Mouse (Mus musculus): ENCODE measurements around the gene Myh3.

Gene Myh3

DNA sequence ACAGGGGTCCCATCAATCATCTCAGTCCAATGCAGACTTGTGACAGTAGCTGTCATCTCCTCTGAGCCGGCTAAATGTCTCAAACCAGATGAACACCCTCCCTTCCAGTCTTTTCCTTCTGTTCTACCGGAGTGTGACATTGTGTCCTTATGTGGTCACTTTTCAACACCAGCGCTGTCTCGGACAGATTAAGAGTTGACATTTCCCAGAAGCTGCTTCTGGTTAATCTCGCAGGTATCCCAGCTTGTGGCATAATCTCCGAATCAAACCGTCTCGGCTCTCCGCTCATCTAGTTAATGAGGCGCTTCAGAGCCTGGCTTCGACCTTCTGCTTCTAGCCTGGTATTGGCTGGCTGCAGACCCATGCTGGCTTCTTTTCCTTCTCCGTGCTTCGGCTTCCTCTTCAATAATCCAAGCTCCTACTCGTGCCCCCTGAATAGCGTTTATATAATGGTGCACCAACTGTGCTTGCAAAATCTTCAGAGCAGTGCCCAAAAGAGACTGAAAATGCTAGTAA lies 5.4 kb upstream of the Myh3 start:
- in situ Hi-C loops (cut with MboI; ENCODE audit: unreplicated experiment in 2 of 2) = no loop called here

GRCm38 (mm10) chr11:67075036-67075435 lies 3.1 kb upstream of the Myh3 start:
- in situ Hi-C loops (cut with MboI; ENCODE audit: unreplicated experiment in 2 of 2) = loop anchor here in 1 of 2 experiments (25.0 kb wide), 1 partner anchor 1888 kb away; no protein-coding TSS in a partner anchor

- in situ Hi-C loops (cut with MboI; ENCODE audit: unreplicated experiment in 2 of 2) = loop anchor here in 1 of 2 experiments (25.0 kb wide), 1 partner anchor 1889 kb away; no protein-coding TSS in a partner anchor
Observed at GRCm38 (mm10) chr11:67076781-67077180, 1.3 kb upstream of the Myh3 start.

GRCm38 (mm10) chr11:67077435-67077834 lies 665 bp upstream of the Myh3 start:
- in situ Hi-C loops (cut with MboI; ENCODE audit: unreplicated experiment in 2 of 2) = loop anchor here in 1 of 2 experiments (25.0 kb wide), 1 partner anchor 1890 kb away; no protein-coding TSS in a partner anchor

- in situ Hi-C loops (cut with MboI; ENCODE audit: unreplicated experiment in 2 of 2) = loop anchor here in 1 of 2 experiments (25.0 kb wide), 1 partner anchor 1892 kb away; no protein-coding TSS in a partner anchor
Observed at GRCm38 (mm10) chr11:67078888-67079287, 788 bp downstream of the Myh3 start.

DNA sequence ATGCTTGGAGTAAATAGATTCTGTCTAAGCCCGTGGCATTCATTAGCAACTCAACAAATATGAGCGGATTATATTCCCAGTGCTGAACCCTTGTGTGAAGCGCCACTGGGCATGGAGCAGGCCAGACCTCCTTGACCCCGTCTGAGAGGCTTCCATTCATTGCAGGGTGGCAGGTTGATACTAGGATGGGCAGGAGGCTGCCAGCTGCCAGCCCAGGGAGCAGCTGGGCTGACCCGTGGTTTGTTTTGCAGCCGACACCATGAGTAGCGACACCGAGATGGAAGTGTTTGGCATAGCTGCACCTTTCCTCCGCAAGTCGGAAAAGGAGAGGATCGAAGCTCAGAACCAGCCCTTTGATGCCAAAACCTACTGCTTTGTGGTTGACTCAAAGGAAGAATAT lies 1.6 kb downstream of the Myh3 start:
- in situ Hi-C loops (cut with MboI; ENCODE audit: unreplicated experiment in 2 of 2) = loop anchor here (5.0 to 25.0 kb wide), 3 partner anchors 52 to 1892 kb away; partner anchors contain the start of gene Tmem220 (in 2 of the 2)

- in situ Hi-C loops (cut with MboI; ENCODE audit: unreplicated experiment in 2 of 2) = loop anchor here (5.0 to 25.0 kb wide), 3 partner anchors 53 to 1893 kb away; partner anchors contain the start of gene Tmem220 (in 2 of the 2)
Observed at GRCm38 (mm10) chr11:67080168-67080567, 2.1 kb downstream of the Myh3 start.

- in situ Hi-C loops (cut with MboI; ENCODE audit: unreplicated experiment in 2 of 2) = loop anchor here (5.0 to 25.0 kb wide), 3 partner anchors 54 to 1894 kb away; partner anchors contain the start of gene Tmem220 (in 2 of the 2)
Observed at GRCm38 (mm10) chr11:67081125-67081649, 3.1 kb downstream of the Myh3 start.

DNA sequence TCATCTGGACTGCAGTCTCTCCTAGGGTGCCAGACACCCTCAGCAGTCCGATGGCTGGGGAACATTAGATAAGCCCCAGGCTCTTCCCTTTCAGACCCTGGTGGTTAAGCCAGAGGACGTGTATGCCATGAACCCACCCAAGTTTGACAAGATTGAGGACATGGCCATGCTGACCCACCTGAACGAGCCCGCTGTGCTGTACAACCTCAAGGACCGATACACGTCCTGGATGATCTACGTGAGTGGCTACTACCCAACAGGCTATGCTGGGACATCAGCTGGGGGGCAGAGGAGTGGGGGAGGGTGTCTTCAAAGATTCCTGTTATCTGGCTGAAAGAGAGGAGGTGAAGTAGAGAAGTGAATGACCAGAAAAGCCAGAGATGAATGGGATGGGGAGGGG lies 4.1 kb downstream of the Myh3 start:
- in situ Hi-C loops (cut with MboI; ENCODE audit: unreplicated experiment in 2 of 2) = loop anchor here (5.0 to 25.0 kb wide), 3 partner anchors 55 to 1895 kb away; partner anchors contain the start of gene Tmem220 (in 2 of the 2)

DNA sequence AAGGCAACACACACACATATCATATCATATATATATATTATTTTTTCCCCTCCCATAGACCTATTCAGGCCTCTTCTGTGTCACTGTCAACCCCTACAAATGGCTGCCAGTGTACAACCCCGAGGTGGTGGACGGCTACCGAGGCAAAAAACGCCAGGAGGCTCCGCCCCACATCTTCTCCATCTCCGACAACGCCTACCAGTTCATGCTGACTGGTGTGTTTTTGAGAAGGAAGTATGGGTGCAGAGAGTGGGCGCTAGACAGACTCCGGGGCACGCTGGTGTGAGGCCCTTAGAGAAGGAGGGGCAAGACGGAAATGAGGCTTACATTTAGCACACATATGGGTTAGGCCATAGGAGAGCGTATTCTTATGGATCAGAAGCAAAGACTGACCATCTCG lies 4.7 kb downstream of the Myh3 start:
- in situ Hi-C loops (cut with MboI; ENCODE audit: unreplicated experiment in 2 of 2) = loop anchor here (5.0 to 25.0 kb wide), 3 partner anchors 55 to 1895 kb away; partner anchors contain the start of gene Tmem220 (in 2 of the 2)

GRCm38 (mm10) chr11:67083239-67083638 lies 5.1 kb downstream of the Myh3 start:
- in situ Hi-C loops (cut with MboI; ENCODE audit: unreplicated experiment in 2 of 2) = loop anchor here (5.0 to 25.0 kb wide), 3 partner anchors 56 to 1896 kb away; partner anchors contain the start of gene Tmem220 (in 2 of the 2)

DNA sequence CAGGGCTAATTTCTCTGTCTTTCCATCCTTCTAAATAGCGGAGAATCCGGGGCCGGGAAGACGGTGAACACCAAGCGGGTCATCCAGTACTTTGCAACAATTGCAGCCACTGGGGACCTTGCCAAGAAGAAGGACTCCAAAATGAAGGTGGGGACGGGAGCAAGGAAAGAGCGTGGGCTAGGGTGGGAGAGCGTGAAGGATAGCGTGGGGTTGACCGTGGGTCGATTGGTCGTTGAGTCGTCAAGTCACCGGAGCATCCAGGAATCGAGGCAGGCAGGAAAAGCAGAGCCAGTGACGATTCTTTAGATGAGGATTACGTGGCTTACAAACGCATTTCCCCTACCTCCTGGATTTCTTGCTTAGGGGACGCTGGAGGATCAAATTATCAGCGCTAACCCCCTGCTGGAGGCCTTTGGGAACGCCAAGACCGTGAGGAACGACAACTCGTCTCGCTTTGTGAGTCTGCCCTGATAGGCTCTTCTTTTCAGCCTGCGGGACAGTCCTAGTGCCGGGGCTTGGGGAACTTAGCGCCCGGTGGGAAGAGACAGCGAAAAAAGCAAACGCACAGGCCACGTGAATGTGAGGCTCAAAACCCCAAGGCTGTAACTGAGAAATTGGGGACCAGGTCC lies 5.7 kb downstream of the Myh3 start:
- in situ Hi-C loops (cut with MboI; ENCODE audit: unreplicated experiment in 2 of 2) = loop anchor here (5.0 to 25.0 kb wide), 3 partner anchors 57 to 1897 kb away; partner anchors contain the start of gene Tmem220 (in 2 of the 2)

- in situ Hi-C loops (cut with MboI; ENCODE audit: unreplicated experiment in 2 of 2) = loop anchor here (5.0 to 25.0 kb wide), 2 partner anchors 178 to 1898 kb away; no protein-coding TSS in a partner anchor
Observed at GRCm38 (mm10) chr11:67085489-67085888, 7.4 kb downstream of the Myh3 start.

- in situ Hi-C loops (cut with MboI; ENCODE audit: unreplicated experiment in 2 of 2) = loop anchor here (5.0 to 25.0 kb wide), 2 partner anchors 179 to 1899 kb away; no protein-coding TSS in a partner anchor
Observed at GRCm38 (mm10) chr11:67086467-67087164, 8.5 kb downstream of the Myh3 start.

DNA sequence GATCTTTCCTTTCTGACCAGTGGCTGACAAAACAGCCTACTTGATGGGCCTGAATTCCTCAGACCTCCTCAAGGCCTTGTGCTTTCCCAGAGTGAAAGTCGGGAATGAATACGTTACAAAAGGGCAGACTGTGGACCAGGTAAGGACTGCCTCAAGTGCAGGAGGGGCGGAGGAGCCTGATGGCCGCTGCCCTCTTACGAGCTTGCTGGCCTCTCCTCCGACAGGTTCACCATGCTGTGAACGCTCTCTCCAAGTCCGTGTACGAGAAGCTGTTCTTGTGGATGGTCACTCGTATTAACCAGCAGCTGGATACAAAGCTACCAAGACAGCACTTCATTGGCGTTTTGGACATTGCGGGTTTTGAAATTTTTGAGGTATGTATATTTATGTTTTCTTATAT lies 9.1 kb downstream of the Myh3 start:
- in situ Hi-C loops (cut with MboI; ENCODE audit: unreplicated experiment in 2 of 2) = loop anchor here (5.0 to 25.0 kb wide), 2 partner anchors 180 to 1900 kb away; no protein-coding TSS in a partner anchor

DNA sequence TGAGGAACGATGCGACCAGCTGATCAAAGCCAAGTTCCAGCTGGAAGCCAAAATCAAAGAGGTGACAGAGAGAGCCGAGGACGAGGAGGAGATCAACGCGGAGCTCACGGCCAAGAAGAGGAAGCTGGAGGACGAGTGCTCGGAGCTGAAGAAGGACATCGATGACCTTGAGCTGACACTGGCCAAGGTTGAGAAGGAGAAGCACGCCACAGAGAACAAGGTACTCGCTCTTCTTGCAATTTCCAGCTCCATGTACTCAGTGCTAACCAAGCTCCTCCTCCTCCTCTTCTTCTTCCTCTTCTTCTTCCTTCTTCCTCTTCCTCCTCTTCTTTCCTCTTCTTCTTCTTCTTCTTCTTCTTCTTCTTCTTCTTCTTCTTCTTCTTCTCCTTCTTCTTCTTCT lies 14.3 kb downstream of the Myh3 start:
- in situ Hi-C loops (cut with MboI; ENCODE audit: unreplicated experiment in 2 of 2) = loop anchor here in 1 of 2 experiments (25.0 kb wide), 1 partner anchor 1905 kb away; no protein-coding TSS in a partner anchor

DNA sequence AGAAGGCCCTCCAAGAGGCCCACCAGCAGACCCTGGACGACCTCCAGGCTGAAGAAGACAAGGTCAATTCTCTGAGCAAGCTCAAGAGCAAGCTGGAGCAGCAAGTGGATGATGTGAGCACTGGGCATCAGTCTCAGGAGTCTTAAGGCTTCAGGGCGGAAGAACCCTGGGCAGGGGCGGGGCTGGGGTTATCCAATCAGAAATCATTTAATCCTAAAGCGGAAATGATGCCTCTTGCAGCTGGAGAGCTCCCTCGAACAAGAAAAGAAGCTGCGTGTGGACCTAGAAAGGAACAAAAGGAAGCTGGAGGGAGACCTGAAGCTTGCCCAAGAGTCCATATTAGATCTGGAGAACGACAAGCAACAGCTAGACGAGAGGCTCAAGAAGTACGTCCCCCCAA lies 15.1 kb downstream of the Myh3 start:
- in situ Hi-C loops (cut with MboI; ENCODE audit: unreplicated experiment in 2 of 2) = loop anchor here in 1 of 2 experiments (25.0 kb wide), 1 partner anchor 1906 kb away; no protein-coding TSS in a partner anchor

DNA sequence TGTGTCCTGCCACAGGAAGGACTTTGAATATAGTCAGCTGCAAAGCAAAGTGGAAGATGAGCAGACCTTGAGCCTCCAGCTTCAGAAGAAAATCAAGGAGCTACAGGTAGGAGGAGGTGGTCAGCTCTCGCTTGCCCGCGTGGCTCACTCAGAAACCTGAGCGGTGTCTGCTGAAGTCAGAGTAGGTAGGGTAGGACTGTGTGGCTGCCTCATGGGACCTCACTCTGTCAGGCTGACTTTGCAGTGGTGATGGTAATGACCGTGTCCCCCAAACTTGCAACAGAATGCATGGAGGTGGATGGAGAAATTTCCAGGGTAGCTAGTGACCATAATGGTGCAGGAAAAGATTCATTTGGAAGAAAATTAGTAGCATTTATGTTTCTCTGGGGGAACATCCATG lies 15.6 kb downstream of the Myh3 start:
- in situ Hi-C loops (cut with MboI; ENCODE audit: unreplicated experiment in 2 of 2) = loop anchor here in 1 of 2 experiments (25.0 kb wide), 1 partner anchor 1906 kb away; no protein-coding TSS in a partner anchor

GRCm38 (mm10) chr11:67094470-67094869 lies 16.4 kb downstream of the Myh3 start:
- in situ Hi-C loops (cut with MboI; ENCODE audit: unreplicated experiment in 2 of 2) = loop anchor here in 1 of 2 experiments (25.0 kb wide), 1 partner anchor 1907 kb away; no protein-coding TSS in a partner anchor

DNA sequence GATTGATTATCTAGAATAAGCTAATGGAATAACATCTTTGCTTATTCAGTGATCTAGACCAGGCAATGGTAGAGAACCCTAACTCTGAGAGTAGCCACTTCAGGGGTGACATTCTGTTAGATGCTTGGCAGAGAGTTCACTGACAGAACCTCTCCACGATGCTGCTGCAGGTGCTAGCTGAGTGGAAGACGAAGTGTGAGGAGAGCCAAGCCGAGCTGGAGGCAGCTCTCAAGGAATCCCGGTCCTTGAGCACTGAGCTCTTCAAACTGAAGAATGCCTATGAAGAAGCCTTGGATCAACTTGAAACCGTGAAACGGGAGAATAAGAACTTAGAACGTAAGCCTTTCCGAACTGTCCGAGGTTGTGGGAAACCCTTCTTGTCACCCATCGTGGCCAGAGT lies 19.6 kb downstream of the Myh3 start:
- in situ Hi-C loops (cut with MboI; ENCODE audit: unreplicated experiment in 2 of 2) = loop anchor here in 1 of 2 experiments (25.0 kb wide), 1 partner anchor 1910 kb away; no protein-coding TSS in a partner anchor
